Mouse (Mus musculus) urinary bladder, postnatal 4 days (tissue): ENCODE data around the gene Rhbdl1.

Experiments used
- DNase-seq, 2 experiments: peaks; one replicate each; pipeline ENCODE4 v3.0.0; 2021 to 2022; ENCODE audit warnings: low spot score in 2 of 2

Gene Rhbdl1

DNA sequence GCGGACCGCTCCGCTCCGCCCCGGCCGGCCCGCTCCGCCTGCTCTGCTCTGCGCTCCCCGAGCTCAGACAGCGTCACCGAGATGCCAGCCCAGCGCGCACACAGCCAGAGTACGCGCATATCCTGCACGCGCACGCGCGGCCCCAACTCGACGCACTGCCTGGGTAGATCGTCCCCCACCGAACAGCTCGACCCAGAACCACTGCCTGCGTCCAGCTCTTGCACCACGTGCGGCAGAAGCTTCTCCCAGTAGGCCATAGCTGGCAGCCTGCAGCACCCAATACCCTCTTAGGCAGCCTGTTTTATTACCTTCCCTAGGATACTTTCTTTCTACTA lies at the start of gene Rhbdl1:
Gene Rhbdl1 (minus strand): TSS at position 220 of the 335 bp plus-strand sequence.
- DNase-seq: peak in 1 of 2 experiments; percentile 65

DNA sequence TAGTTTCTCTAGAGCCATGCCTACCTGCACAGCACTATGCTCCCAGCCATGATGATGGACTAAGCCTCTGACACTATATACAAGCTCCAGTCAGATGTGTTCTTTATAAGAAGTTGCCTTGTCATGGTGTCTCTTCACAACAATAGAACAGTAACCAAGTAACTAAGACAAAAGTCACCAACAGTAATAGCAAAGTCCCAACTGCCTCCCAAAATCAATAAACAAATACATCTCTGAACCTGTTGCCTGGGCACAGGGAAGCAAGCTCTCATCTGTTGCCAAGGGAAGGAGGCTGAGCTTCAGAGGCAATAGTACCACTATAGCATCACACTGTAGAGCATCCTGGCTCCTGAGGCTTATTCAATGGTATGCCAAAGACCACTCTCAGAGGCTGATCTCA lies 49.7 kb upstream of the Rhbdl1 start:
- no peak for DNase-seq

DNA sequence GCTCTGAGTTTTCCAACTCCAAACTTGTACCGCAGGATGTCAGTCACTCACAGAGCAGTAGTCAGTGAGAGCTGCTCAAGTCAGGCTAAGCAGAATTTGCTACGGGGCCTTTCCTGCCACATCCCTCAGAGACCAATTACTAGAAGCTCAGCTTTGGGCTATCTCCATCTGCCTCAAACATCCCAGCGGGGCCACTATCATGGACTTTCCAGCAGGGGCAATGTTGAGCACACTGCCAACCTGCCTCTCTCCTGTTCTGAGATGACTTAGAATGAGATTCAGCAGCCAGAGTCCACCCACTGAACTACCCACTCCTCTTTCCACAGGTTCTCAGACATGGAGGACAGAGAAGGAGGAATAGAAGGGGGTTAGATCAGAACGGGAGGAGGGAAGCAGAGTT lies 48.5 kb upstream of the Rhbdl1 start:
- DNase-seq: no peak

DNA sequence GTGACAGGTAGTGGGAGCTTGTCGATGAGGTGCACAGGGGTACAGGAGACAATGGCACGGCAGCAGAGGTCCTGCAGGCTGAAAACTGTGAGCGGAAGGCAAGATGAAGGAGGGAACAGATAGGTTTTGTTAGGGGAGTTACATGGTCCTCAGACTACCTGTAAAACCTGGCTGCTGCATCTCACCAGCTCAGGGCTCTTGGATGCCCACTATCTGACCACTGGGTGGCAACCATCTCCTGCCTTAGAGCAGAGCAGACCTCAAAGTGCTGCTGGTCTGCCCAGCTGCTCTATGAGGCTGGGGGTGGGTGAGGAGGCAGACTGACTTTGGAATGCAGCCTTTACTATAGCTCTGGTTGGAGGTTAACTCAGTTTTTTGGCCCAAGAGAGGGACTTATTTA lies 46.7 kb upstream of the Rhbdl1 start:
- no peak for DNase-seq

DNA sequence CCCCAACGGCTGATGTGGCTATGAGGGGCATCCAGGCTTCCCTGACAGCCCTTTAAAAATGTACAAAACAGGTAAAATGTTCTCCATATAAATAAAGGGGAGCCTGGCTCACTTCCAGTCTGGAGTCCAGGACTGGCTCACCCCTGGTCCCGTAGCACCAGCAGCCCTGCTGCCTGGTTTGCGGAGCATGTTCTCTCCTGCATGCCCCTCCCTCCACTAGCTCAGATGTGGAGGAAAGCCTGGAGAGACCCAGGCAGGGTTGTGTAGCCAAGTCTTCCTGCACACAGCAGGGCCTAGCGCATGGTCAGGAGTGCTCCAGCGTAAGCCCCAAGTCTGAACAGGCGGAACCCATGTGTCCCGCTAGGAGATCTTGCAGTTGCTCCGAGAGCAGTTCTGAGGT lies 46.2 kb upstream of the Rhbdl1 start:
- no peak for DNase-seq

DNA sequence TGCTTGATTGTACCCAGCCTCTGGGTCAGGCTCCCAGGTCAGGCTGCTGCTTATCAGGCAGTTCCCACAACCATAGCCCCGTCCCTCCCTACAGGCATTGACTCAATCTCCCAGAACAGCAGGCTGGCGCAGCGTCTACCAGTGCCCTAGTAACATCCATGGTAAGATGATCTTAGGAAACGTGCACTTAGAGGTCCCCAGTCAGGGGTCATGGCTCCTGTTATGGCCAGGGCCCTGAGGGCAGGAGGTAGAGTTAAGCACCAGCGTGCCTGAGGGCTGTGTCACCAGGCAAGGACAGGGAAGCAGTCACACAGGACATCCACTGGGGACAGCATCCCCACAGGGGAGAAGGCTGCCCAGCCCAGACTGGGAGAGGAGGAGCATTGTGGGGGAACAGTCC lies 45.2 kb upstream of the Rhbdl1 start:
- no peak for DNase-seq

DNA sequence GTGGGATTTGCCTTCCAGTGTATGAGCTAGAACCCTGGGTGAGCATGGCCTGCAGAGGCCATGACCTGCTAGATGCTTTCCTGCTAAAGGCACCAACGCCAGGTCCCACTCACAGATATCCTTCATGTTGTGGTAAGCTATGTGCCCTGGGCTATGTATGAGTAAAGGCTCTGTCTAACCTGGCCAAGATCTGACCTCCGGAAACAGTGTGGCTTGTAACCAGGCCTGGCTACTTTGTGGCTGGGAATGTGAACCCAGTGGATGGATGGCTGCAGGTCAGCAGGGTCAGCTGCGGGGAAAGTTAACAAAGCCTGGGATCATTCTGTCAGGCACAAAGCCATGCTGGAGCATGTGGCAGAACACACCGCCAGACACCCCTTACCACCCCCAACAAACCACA lies 44.6 kb upstream of the Rhbdl1 start:
- DNase-seq: no peak

DNA sequence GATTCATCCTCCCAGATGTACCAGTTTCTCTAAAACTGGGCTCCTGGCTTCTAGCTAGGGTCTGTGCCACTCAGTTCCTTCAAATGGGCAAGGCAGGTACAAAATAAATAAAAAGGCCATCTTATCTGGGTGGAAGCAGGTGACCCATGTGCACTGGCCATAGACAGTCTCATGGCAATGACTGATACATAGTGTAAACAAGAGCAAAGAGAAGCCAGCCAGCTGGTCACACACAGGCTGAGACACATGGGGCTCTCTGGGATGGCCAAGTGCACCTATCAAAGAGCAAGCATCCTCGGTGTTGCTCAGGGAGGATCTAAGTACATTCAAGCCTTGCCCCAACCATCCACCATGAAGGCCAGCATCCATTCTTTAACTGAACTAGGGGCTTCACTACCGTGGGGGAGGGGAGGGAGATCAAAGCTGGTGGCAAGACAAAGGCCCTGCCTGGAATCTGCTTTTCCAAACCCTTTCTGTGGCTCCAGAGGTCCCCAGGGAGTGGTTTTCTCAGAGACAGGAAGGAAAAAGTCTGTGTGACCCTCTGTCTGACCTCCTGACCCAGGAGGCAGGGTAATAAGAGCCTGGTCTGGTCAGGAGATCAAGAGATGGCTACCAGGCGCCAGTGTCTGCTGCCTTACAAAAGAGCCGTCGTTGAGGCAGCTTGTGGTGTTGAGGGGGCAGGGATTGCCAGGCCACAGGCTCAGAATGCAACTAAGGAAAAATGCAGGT lies 44.0 kb upstream of the Rhbdl1 start:
- DNase-seq: no peak

DNA sequence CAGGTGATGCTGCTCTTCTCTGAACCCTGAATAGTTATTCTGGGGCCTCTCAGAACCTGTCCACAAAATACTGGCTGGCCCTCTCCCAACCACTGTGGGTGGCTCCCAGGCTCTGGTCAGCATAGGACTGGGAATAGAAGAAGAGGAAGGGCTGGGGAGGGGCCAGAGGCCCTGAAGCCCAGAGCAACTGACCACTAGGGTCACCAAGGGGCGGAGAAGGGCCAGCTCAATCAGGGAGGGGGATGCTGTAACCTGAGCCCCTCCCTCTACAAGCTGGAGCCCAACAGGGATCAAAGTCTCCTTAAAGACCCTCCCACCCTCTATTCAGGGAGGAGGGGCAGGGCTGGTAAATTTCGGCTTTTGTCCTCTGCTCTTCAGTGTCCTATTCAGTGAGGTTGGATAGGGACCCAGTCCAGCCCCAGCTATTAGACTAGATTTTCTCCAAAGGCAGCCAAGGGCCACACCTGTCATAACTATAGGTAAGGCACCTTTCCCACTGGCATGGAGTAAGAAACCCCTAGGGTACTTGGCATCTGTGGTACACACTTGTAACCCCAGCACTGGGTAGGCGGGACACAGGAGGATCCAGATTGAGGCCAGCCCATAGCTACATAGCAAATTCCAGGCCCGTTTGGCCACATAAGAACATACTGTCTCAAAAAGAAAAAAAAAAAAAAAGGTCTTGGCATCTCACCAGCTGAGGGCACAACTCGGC lies 43.3 kb upstream of the Rhbdl1 start, which contains the start of gene Wfikkn1:
Gene Wfikkn1 (minus strand): TSS at position 663 of the 715 bp plus-strand sequence.
- no peak for DNase-seq

DNA sequence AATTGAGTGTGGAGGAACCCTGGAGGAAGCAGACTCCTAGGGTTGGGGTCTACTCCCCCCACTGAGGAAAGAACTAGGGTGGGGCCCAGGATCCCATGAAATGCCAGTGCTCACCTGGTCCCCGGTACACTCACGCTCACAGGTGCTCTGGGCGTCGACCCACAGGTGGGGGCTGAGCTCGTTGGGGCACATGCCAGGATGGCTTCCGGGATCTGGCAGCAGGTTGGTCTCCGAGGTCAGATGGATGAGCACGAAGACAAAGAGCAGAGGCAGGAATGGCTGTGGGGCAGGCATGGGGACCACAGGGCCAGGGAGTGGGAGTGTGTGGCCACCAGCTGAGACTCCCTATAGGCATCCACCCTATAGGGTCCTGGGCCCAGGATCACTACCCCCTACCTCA lies 42.7 kb upstream of the Rhbdl1 start:
- DNase-seq: no peak

DNA sequence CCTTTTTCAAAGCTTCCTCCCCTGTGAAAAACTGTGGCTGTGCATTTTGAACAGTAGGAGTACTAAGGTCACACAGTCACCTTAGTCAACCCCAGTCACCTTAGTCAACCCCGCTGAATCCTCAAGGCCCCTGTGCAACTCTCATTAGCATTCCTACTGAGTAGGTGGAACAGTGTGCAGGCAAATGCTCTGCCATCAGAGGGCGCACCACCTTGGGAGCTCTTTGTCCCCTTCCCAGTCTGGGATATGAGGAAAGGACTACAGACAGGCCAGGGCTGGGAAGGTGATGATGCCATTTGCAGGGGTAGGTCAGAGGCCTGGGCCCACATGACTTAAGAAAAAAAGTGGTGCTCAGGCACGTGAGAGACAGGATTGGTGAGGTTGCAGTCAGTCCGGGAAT lies 42.2 kb upstream of the Rhbdl1 start:
- no peak for DNase-seq

DNA sequence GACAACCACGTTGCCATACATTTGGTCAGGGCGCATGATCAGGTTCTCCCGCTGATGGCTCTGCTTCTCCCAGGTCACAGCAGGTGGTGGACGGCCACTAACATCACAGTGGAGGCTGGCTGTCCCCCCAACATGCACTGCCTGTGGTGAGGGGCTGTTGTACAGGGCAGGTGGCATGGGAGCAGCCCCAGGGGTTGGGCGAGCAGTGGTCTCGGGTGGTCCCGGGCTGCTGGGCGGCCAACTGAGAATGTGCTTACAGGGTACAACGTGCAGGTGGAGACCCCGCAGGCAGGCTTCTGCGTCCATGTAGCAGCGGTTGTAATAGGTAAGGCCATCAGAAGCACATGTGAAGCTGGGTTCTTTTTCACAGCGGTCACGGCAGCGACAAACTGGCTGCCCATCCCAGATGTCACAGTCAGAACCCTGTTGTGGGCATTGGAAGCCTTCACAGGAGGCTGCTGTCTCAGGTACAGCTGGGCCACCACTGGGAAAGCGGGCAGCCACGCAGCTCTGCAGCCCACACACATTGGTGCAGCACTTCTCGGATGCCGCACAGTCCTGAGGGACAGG lies 41.6 kb upstream of the Rhbdl1 start:
- no peak for DNase-seq

DNA sequence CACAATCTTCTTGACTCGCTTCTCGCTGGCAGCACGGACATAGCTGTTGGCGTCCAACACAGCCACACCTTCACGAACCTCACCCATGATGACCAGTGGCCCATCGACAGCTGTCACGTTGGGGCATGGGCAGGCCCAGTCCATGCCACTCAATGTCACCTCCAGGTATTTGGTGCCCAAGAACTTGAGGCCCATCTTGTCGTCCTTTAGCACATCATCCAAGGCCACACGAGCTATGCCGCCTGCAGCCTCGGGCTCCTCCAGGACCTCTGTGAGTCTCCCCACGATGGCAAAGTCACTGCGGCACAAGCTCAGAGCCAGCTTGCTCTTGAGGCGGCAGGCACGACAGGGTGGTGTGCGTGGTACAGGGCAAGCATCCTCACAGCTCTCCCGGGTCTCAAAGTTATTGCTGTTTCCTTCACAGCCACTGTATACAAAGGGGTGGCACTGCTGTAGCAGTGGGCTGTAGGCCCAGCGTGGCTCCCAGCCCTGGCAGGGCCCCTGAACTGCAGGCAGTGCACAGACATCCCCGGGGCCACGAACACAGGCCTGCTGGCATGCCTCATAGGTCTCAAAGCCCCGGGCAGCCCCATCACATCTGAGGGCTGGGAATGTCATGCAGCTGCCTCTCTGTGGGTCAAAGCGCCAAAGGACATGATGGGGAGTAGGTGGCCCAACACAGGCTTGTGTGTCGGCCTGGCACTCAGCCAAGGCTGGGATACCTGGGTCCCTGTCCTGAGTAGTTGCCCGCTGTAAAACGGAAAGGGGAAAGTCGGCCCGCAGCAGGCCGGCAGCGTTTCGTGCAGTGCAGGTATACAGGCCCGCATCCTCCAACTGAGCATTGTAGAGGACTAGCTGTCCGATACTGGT lies 40.9 kb upstream of the Rhbdl1 start:
- DNase-seq: no peak

DNA sequence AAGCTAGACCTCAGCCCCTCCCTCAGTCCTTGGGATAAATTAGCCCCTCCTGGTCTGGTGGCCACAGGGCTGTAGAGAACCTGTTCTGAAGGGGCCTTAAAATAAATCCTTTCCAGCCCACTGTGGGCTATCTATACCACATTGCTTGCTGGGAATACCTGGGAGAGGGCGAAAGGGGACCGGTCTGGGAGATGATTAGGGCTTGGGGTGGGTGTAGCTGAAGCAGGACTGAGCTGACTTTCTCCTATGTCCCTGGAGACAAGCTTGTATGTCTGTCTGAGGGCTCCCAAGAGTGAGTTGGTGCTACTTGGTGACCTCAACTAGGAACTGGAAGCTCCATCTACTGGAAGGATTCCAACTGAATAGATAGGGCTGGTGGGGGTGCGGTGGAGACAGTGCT lies 39.9 kb upstream of the Rhbdl1 start:
- DNase-seq: no peak

DNA sequence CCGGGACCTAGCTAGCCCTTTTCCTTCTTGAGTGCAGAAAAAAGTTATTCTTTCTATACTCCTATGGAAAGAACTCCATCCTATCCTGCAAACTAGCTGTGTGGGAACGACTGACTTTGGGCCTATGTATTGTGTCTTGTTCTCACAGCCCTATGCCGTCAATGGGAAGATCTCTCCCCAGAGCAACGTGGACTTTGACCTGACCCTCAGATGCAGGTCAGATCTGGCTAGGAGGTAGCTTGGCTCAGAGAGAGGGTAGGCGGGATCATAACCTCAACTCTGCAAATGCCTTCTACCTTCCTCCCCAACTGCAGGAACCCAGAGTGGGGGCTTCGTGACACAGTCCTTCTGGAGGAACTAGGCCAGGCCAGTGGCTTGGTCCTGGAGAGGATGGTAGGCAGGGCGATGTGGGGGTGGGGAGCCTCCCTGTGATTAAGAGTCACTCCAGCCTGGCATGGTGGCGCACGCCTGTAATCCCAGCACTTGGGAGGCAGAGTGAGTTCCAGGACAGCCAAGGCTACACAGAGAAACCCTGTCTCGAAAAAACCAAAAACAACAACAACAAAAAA lies 39.3 kb upstream of the Rhbdl1 start:
- DNase-seq: no peak

DNA sequence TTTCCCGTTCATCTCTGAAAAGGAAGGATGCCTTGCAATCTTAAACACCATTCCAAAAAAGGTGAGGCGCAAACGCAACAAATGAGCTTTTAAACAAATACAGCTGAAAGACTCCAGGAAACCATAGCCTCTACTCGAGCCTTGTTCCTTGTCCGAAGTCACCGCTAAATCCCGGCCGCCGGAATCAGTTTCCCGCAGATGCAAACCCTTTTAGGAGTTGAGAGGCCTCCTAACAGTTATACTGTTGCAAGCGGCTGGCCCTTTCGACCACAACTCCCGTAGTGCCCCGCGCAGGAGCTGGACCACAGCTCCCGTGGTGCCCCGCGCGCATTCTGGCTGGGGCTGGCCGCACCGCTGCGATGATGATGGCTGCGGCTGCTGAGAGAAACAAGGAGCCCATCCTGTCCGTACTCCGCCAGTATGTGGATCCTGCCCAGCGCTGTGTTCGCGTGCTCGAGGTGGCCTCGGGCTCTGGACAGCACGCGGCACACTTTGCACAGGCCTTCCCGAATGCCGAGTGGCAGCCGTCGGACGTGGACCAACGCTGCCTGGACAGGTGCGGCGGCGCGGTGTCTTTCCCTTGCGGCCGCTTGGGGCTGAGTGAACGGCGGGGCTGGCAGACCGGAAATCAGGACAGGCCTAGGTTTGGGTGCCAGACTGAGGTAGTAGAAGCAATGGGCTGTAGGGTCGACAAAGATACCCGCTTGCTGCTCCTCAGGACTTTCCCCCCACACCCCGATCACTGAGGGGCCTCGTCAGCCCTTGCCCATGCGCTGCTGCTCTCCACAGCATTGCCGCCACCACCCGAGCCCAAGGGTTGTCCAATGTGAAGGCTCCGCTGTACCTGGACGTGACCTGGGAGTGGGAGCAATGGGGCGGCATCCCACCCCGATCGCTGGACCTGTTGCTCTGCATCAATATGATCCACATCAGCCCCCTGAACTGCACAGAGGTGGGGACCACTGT lies 38.4 kb upstream of the Rhbdl1 start:
- DNase-seq: peak; percentile 85 to 89

DNA sequence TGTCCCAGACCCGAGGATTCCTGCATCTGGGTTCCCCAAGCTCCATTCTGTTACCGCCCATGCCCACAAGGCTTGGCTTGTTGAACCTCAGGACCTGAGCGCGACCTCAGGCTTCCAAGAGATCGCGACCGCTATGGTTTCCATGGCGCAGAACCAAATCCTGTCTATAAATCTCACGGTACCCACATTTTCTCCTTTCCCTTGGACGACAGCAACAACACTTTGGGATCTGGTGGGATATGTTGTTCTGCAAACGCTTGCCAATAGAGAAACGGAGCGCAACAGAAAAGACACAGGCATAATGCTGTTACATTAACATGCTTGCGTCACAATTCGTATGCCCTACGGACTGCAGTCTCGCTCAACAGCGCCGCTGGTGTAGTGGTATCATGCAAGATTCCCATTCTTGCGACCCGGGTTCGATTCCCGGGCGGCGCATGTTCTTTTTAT lies 37.7 kb upstream of the Rhbdl1 start, which contains the start of gene Mettl26:
Gene Mettl26 (plus strand): TSS at position 354 of the 450 bp plus-strand sequence.
- peak; percentile 83 to 96 for DNase-seq

DNA sequence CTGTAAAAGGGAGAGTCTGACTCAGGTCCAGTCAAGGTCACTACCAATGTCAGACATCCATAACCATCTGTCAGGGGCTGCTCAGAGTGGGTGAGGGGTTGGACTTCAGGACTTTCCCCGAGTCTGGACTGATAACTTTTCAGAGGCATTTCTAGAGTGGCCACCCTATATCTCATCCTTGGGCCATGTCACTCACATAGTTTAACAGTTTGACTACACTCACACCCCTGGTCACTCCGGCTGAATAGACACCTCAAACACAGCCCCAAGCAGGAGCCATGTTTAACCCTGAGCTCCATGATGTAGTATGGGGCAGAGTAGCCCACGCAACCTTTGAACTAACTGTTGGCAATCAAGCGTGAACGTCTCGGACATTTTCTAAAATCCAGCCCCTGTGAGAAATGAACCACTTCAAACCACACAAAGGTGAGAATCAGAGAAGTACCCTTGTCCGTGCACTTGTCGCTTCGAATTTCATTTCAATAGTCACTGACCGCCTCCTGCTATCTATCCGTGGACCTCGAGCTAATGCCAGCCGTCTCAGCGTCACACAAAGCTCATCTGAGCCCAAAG lies 37.1 kb upstream of the Rhbdl1 start:
- DNase-seq: no peak

DNA sequence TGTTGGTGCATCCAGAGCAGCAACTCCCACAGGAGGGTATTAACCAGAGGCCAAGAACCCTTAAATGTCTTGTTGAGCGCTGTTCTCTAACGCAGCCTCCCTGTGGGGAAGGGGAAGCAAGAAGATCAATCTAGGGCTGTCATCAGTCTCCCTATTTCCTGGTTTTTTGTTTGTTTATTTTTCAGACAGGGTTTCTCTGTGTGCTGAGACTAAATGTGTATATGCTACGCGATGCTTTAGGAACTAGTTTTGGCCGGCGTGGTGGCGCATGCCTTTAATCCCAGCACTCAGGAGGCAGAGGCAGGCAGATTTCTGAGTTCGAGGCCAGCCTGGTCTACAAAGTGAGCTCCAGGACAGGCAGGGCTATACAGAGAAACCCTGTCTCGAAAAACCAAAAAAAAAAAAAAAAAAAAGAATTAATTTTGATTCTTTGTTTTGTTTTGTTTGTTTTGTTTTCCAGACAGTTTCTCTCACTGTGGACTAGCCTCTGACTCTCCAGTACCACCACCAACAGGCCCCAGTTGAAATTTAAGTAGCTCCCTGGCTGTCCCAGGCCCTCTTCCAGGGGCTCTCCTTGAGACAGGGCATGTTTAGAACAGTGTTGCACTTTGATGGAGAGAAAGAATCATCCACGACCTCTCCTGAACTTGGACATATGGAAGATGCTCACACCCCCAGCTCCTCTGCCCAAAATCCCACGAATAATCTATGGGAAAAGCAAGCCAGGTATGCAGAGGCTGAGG lies 36.5 kb upstream of the Rhbdl1 start:
- DNase-seq: no peak
